Mouse (Mus musculus) gastrocnemius, adult 18-20 months (tissue): ENCODE data around the gene Cc2d1a. TPM values are rescaled to one million over a fixed set of nuclear protein-coding genes. Genes with fewer than 3 reads are reported as not detected.

Experiments
- DNase-seq: peaks from one replicate; pipeline ENCODE4 v3.0.0; 2021; ENCODE audit warnings: low spot score
- long read RNA-seq, 2 experiments: library from polyadenylated mRNA; stranded (forward); transcript quantifications; one replicate each; pipeline ENCODE4 v2.0.0; 2021
- total RNA-seq, 2 experiments: library from RNA; stranded (reverse); gene quantifications; 2 replicates each; pipeline ENCODE4 v1.2.3; 2021

Cc2d1a gene
- total RNA-seq: 10 to 100 TPM; 15.8 to 16.3 TPM
- long read RNA-seq, experiment 1, transcript Cc2d1a-201 (29 exons, 3,471 nt): major isoform, 12 of 22 reads
- long read RNA-seq, experiment 1, partial matches to known transcripts: 5 of 22 reads
- long read RNA-seq, experiment 1, other reads (novel, unspliced or antisense): 5 of 22 reads
- long read RNA-seq, experiment 2, partial matches to known transcripts: 3 of 9 reads
- long read RNA-seq, experiment 2, other reads (novel, unspliced or antisense): 2 of 9 reads

DNA sequence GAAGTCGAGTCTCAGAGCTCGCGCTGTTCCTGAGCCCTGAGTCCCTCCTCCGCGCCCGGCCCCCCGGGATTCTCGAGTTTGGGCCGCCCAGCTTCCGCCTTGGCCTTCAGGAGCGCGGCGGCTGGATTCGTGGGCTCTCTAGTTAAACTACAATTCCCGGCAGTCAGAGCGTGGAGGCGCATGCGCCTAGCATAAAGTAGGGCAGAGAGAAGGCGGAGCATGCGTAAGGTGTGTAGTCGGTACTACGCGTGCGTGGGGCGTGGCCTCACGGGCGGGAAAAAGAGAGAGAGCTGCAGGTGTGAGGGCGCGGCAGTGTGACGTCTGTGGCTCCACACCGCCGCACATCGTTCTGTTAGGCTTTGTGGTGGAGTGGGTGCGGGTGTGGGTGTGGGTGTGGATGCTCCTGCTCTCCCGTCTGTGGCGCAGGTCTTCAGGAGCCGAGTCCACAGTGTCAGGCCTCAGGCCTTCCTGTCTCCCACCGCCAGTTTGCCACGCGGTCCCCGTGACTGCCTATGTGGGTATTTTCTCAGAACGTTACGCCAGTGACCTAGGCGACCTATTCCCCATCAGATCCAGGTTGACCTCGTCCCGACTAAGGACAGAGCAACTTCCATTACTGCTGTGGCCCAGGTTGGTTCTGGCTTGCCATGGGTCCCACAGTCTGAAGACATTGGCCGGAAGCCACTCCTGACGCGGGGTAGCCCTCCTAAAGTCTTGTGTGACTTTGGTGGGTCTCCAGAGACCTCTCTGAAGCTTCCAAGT, at the start of gene Cc2d1a, which contains the start of gene 4930432K21Rik:
Gene Cc2d1a, minus strand, starts transcription at position 168 of the 762 bp plus-strand sequence.
Gene 4930432K21Rik, plus strand, starts transcription at position 257 of the 762 bp plus-strand sequence.
- peak; percentile 95 for DNase-seq

- DNase-seq: peak; percentile 90
Measured at GRCm38 (mm10) chr8:84197141-84197921, 49.6 kb upstream of the Cc2d1a start.

DNA sequence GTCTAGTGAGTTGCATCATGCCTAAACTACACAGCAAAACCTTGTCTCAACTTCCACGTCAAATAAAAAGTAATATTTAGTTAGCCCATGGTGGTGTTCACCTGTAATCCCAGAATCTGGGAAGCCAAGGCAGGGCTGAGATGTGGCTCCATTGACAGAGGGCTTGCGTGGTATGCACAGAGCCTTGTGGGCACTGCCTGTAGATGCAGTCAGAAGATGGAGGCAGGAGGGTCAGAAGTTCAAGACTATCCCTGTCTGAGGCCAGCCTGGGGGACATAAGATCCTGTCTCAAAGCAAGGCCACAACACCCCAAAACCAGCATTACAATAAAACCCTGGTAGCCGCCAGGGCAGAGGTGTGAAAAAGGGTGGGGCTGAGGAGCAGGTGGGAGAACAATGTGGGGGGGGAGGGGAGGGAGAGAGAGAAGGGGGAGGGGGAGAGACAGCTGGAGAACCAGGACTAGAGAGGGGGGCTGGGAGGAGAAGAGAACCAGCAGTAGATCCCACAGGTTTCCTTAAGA, 46.5 kb upstream of the Cc2d1a start:
- no peak for DNase-seq

DNA sequence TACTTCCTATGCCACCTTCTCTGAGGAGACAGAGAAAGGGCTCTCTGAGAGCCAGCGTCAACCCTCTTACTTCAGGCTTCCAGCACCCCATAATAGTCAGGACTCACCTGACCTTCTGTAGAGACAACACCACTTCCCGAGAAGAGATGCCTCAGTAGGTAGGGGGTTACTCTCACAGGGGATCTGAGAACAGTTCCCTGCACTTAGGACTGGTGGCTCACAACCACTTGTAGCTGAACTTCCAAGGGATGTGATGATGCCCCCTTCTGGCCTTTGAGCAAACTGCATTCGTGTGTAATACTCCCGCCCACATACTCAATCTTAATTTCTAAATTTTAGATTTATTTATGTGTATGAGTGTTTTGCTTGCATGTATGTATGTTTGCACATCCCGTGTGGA, 45.8 kb upstream of the Cc2d1a start:
- no peak for DNase-seq

- no peak for DNase-seq
Measured at GRCm38 (mm10) chr8:84193161-84193560, 45.4 kb upstream of the Cc2d1a start.

- peak; percentile 84 for DNase-seq
Measured at GRCm38 (mm10) chr8:84192555-84192954, 44.8 kb upstream of the Cc2d1a start.

GRCm38 (mm10) chr8:84192023-84192422, 44.3 kb upstream of the Cc2d1a start:
- peak; percentile 87 for DNase-seq

GRCm38 (mm10) chr8:84190191-84190867, 42.6 kb upstream of the Cc2d1a start:
- DNase-seq: no peak

DNA sequence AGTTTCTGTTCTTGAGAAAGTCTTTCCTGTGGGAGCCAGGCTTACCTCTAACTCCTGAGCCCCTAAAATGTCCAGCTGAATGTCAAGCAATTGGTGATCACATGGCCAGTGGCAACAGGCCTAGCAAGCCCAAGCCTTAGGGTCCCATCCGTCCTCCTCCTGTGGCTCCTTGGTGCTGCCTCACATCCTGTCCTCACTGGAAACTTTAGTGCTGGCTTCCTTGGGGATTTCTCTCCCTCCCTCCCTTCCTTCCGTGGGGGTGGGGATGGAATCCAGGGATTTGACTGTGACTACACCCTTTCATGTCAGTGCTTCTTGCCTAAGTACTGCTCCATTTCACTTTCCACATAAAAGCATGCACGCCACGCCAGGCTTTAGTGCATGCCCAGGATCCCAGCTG, 41.9 kb upstream of the Cc2d1a start:
- peak; percentile 72 for DNase-seq

DNA sequence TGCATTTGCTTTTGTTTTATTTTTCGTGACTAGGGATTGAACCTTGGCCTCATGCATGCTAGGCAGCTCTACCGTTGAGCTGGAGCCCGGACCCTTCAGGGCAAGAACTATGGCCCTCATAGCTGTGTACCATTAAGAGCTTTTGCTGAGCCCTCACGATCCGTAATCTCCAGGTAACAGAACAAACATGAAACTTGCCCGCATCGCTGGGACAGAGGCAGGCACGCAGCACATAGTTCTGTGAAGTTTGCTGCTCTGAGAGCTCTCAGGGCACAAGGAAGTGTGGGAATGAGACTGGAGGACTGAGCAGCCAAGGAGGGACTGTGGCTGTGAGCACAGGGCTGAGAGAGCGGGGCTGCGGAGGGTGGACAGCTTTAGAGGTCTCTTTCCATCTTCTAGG, 40.9 kb upstream of the Cc2d1a start:
- no peak for DNase-seq

GRCm38 (mm10) chr8:84187065-84187755, 39.5 kb upstream of the Cc2d1a start:
- peak; percentile 61 for DNase-seq

- peak; percentile 82 for DNase-seq
Measured at GRCm38 (mm10) chr8:84186547-84186946, 38.8 kb upstream of the Cc2d1a start.

- no peak for DNase-seq
Measured at GRCm38 (mm10) chr8:84185117-84185516, 37.4 kb upstream of the Cc2d1a start, which contains the start of gene Nanos3. Gene Nanos3 (minus strand): TSS chr8:84185217.

GRCm38 (mm10) chr8:84184085-84185043, 36.6 kb upstream of the Cc2d1a start:
- no peak for DNase-seq

DNA sequence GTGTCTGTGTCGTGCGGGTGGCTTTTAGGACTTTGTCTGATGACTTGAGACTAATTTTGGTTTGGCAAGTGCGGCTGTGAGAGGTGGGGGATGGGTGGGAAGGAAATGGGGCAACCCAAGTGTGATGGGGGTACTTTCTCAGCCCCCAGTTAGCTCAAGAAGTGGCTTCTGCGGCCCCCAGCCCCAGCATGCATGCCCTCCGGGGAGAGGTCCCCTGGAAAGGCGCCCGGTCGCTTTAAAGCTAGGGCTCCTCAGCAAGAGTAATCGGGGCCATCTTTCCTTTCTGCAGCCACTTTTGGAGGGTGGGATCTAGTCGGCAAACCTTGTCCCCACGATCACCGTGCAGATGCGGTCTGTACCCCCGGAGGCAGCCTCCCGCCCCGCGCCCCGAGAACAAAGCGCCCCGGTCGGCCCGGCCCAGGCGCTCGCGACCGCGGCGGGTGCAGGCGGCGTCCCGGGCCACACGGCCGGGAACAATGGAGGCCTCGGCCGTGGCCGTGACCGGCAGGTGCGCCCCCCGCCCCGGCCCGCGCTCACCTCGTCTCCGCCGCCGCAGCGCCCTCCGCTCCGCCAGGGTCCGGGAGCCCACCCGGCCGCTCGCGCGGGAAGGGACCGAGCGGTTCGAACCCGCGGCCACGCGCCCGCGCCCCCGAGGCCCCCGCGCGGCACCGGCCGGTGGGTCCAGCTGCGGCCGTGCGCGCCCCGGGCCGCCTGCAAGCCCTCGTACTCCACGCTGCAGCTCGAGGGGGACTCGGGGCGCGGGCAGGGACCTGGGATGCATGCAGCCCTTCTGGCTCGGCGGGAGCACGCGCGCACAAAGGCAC, 35.7 kb upstream of the Cc2d1a start:
- no peak for DNase-seq

DNA sequence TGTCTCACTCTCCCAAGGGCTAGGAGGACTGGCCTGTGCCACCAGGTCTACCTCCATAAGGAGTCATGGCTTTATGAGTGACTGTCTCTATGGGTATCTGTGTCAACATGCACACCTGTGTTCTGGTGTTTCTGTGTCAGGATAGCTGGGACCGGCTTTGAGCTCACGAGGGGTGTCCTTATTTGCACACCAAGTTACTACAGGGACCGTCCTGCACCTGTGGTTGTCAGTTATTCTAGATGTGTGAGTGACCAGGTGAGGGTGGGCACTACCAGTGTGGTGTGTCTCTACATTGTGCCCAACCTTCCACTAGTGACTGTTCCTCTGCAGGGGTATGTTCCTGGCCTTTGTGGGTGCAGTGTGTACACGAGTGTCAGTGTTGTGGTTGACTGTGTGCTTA, 35.1 kb upstream of the Cc2d1a start:
- DNase-seq: no peak

DNA sequence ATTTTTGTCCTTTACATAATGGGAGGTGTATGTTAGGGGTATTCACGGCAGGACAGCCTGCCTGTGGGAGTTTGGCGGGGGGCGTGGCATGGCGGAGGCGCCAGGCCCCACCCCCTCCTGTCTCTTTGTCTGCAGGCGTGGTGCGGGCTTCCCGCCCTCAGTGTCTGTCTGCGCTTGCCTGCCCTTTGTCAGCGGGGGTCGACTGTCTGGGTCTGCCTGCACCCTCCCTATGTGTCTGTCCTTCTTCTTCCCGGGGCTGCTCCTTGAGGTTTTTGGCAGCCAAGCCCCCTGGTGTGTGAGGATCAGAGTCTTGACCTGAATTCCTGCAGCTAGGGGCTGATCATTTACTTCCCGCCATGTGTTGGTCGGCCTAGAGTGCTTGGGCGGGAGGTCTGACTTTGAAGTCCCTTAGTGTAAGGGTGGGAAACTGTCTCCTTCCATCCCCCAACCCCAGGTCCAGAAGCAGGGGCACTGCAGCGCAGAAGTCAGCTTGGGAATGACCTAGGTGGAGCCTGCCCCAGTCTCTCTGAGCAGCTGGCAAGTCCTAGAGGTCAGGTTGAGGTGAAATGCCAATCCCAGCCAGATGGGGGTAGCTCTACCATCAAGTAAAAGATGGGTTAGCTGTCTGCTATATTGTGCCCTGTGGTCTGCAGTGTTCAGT, 32.9 kb upstream of the Cc2d1a start:
- no peak for DNase-seq

GRCm38 (mm10) chr8:84179946-84180345, 32.2 kb upstream of the Cc2d1a start:
- DNase-seq: no peak
